Mouse (Mus musculus): ENCODE measurements around the gene Kif19a.

Kif19a gene

GRCm38 (mm10) chr11:114764820-114765818 is at the start of gene Kif19a:
TSS of gene Kif19a (plus strand) at chr11:114765388.
- in situ Hi-C loops (cut with MboI; ENCODE audit: low pct_unique_long_range_greater_than_20kb in 1 of 2, low sequenced_read_pairs in 2 of 2, unreplicated experiment in 1 of 2), result no loop called here

GRCm38 (mm10) chr11:114715531-114715930 is 49.7 kb upstream of the Kif19a start:
- in situ Hi-C loops (cut with MboI; ENCODE audit: low pct_unique_long_range_greater_than_20kb in 1 of 2, low sequenced_read_pairs in 2 of 2, unreplicated experiment in 1 of 2), result no loop called here

- in situ Hi-C loops (cut with MboI; ENCODE audit: low pct_unique_long_range_greater_than_20kb in 1 of 2, low sequenced_read_pairs in 2 of 2, unreplicated experiment in 1 of 2), result no loop called here
Measured at GRCm38 (mm10) chr11:114720535-114720934, 44.7 kb upstream of the Kif19a start.

- in situ Hi-C loops (cut with MboI; ENCODE audit: low pct_unique_long_range_greater_than_20kb in 1 of 2, low sequenced_read_pairs in 2 of 2, unreplicated experiment in 1 of 2), result no loop called here
Measured at GRCm38 (mm10) chr11:114722438-114722837, 42.8 kb upstream of the Kif19a start.

- in situ Hi-C loops (cut with MboI; ENCODE audit: low pct_unique_long_range_greater_than_20kb in 1 of 2, low sequenced_read_pairs in 2 of 2, unreplicated experiment in 1 of 2), result no loop called here
Measured at GRCm38 (mm10) chr11:114723030-114723429, 42.2 kb upstream of the Kif19a start.

- in situ Hi-C loops (cut with MboI; ENCODE audit: low pct_unique_long_range_greater_than_20kb in 1 of 2, low sequenced_read_pairs in 2 of 2, unreplicated experiment in 1 of 2), result loop anchor here in 1 of 2 experiments (25.0 kb wide), 1 partner anchor 187 kb away; no protein-coding TSS in a partner anchor
Measured at GRCm38 (mm10) chr11:114724787-114725590, 40.2 kb upstream of the Kif19a start.

GRCm38 (mm10) chr11:114726965-114727825 is 38.0 kb upstream of the Kif19a start, which contains the start of gene Dnaic2:
TSS of gene Dnaic2 (plus strand) at chr11:114727408.
- in situ Hi-C loops (cut with MboI; ENCODE audit: low pct_unique_long_range_greater_than_20kb in 1 of 2, low sequenced_read_pairs in 2 of 2, unreplicated experiment in 1 of 2), result loop anchor here in 1 of 2 experiments (25.0 kb wide), 1 partner anchor 185 kb away; no protein-coding TSS in a partner anchor

- in situ Hi-C loops (cut with MboI; ENCODE audit: low pct_unique_long_range_greater_than_20kb in 1 of 2, low sequenced_read_pairs in 2 of 2, unreplicated experiment in 1 of 2), result loop anchor here in 1 of 2 experiments (25.0 kb wide), 1 partner anchor 184 kb away; no protein-coding TSS in a partner anchor
Measured at GRCm38 (mm10) chr11:114727826-114728186, 37.4 kb upstream of the Kif19a start.

- in situ Hi-C loops (cut with MboI; ENCODE audit: low pct_unique_long_range_greater_than_20kb in 1 of 2, low sequenced_read_pairs in 2 of 2, unreplicated experiment in 1 of 2), result loop anchor here in 1 of 2 experiments (25.0 kb wide), 1 partner anchor 184 kb away; no protein-coding TSS in a partner anchor
Measured at GRCm38 (mm10) chr11:114728333-114728732, 36.9 kb upstream of the Kif19a start.

GRCm38 (mm10) chr11:114729832-114730363 is 35.3 kb upstream of the Kif19a start:
- in situ Hi-C loops (cut with MboI; ENCODE audit: low pct_unique_long_range_greater_than_20kb in 1 of 2, low sequenced_read_pairs in 2 of 2, unreplicated experiment in 1 of 2), result loop anchor here in 1 of 2 experiments (25.0 kb wide), 1 partner anchor 182 kb away; no protein-coding TSS in a partner anchor

- in situ Hi-C loops (cut with MboI; ENCODE audit: low pct_unique_long_range_greater_than_20kb in 1 of 2, low sequenced_read_pairs in 2 of 2, unreplicated experiment in 1 of 2), result loop anchor here in 1 of 2 experiments (25.0 kb wide), 1 partner anchor 181 kb away; no protein-coding TSS in a partner anchor
Measured at GRCm38 (mm10) chr11:114731711-114732110, 33.5 kb upstream of the Kif19a start.

- in situ Hi-C loops (cut with MboI; ENCODE audit: low pct_unique_long_range_greater_than_20kb in 1 of 2, low sequenced_read_pairs in 2 of 2, unreplicated experiment in 1 of 2), result loop anchor here in 1 of 2 experiments (25.0 kb wide), 1 partner anchor 179 kb away; no protein-coding TSS in a partner anchor
Measured at GRCm38 (mm10) chr11:114732890-114733289, 32.3 kb upstream of the Kif19a start.

GRCm38 (mm10) chr11:114736111-114736510 is 29.1 kb upstream of the Kif19a start:
- in situ Hi-C loops (cut with MboI; ENCODE audit: low pct_unique_long_range_greater_than_20kb in 1 of 2, low sequenced_read_pairs in 2 of 2, unreplicated experiment in 1 of 2), result loop anchor here in 1 of 2 experiments (25.0 kb wide), 1 partner anchor 176 kb away; no protein-coding TSS in a partner anchor

- in situ Hi-C loops (cut with MboI; ENCODE audit: low pct_unique_long_range_greater_than_20kb in 1 of 2, low sequenced_read_pairs in 2 of 2, unreplicated experiment in 1 of 2), result loop anchor here in 1 of 2 experiments (25.0 kb wide), 1 partner anchor 175 kb away; no protein-coding TSS in a partner anchor
Measured at GRCm38 (mm10) chr11:114736913-114737624, 28.1 kb upstream of the Kif19a start.

- in situ Hi-C loops (cut with MboI; ENCODE audit: low pct_unique_long_range_greater_than_20kb in 1 of 2, low sequenced_read_pairs in 2 of 2, unreplicated experiment in 1 of 2), result loop anchor here in 1 of 2 experiments (25.0 kb wide), 1 partner anchor 172 kb away; no protein-coding TSS in a partner anchor
Measured at GRCm38 (mm10) chr11:114740598-114740997, 24.6 kb upstream of the Kif19a start.

- in situ Hi-C loops (cut with MboI; ENCODE audit: low pct_unique_long_range_greater_than_20kb in 1 of 2, low sequenced_read_pairs in 2 of 2, unreplicated experiment in 1 of 2), result loop anchor here in 1 of 2 experiments (25.0 kb wide), 1 partner anchor 171 kb away; no protein-coding TSS in a partner anchor
Measured at GRCm38 (mm10) chr11:114741451-114741850, 23.7 kb upstream of the Kif19a start.
